Mouse (Mus musculus) ES-E14 (cell line): ENCODE measurements around the gene Agap2. TPM values are rescaled to one million over a fixed set of nuclear protein-coding genes. Genes with fewer than 3 reads are reported as not detected.

ENCODE experiments used
- DNase-seq: peaks from one replicate; pipeline ENCODE4 v3.0.0-alpha.2; 2013; ENCODE audit warnings: low read depth, low spot score
- H3K27ac ChIP-seq: 2 replicates; pipeline ENCODE4 v1.5.1; 2012; ENCODE audit warnings: low read depth, mild to moderate bottlenecking, low read length, moderate library complexity, mixed read lengths; ENCODE audit not compliant: poor library complexity, insufficient read depth, severe bottlenecking
- H3K36me3 ChIP-seq: 2 replicates; pipeline ENCODE4 v1.6.1; 2012; ENCODE audit warnings: mild to moderate bottlenecking, low read length, moderate library complexity, mixed read lengths; ENCODE audit not compliant: control insufficient read depth, poor library complexity, insufficient read depth, severe bottlenecking
- H3K4me1 ChIP-seq, 2 experiments: fragments of 150-350 bp in 1 of 2; sonication (generic) in 1 of 2; 2 replicates each; pipeline ENCODE4 v1.6.1; 2012; ENCODE audit warnings: low read length in 2 of 2, mild to moderate bottlenecking in 1 of 2, mixed read lengths in 1 of 2; ENCODE audit not compliant: control insufficient read depth in 2 of 2, insufficient read depth in 2 of 2, poor library complexity in 1 of 2
- H3K4me3 ChIP-seq, 2 experiments: fragments of 150-350 bp in 1 of 2; sonication (generic) in 1 of 2; 2 replicates each; pipeline ENCODE4 v1.5.1; 2012; ENCODE audit warnings: low read length in 2 of 2, low read depth in 1 of 2, mild to moderate bottlenecking in 1 of 2, mixed read lengths in 1 of 2; ENCODE audit not compliant: insufficient read depth in 1 of 2, poor library complexity in 1 of 2, severe bottlenecking in 1 of 2
- H3K9ac ChIP-seq: 2 replicates; pipeline ENCODE4 v1.6.1; 2012; ENCODE audit warnings: low read depth, mild to moderate bottlenecking, low read length, mixed read lengths; ENCODE audit not compliant: poor library complexity, insufficient read depth, severe bottlenecking
- H3K9me3 ChIP-seq: fragments of 150-350 bp; sonication (generic); 2 replicates; pipeline ENCODE4 v1.6.1; 2012; ENCODE audit warnings: low read depth, mild to moderate bottlenecking, low read length; ENCODE audit not compliant: control insufficient read depth, insufficient read depth
- CHD2 ChIP-seq: IDR thresholded peaks from 2 replicates; pipeline ENCODE4 v1.6.1; 2014; ENCODE audit warnings: mild to moderate bottlenecking, low read depth, low read length, inconsistent platforms
- HCFC1 ChIP-seq: IDR thresholded peaks from 2 replicates; pipeline ENCODE4 v1.6.1; 2012; ENCODE audit warnings: low read length, inconsistent platforms, borderline replicate concordance; ENCODE audit not compliant: insufficient read depth
- MAFK ChIP-seq: IDR thresholded peaks from 2 replicates; pipeline ENCODE4 v1.6.1; 2014; ENCODE audit warnings: mild to moderate bottlenecking, low read depth, low read length, inconsistent platforms; ENCODE audit not compliant: insufficient read depth
- ZC3H11A ChIP-seq: IDR thresholded peaks from 2 replicates; pipeline ENCODE4 v1.6.1; 2012; ENCODE audit warnings: low read depth, mild to moderate bottlenecking, inconsistent platforms, low read length, borderline replicate concordance
- ZNF384 ChIP-seq: IDR thresholded peaks from 2 replicates; pipeline ENCODE4 v1.6.1; 2012; ENCODE audit warnings: low read depth, low read length, inconsistent platforms
- in situ Hi-C, 2 experiments: fragments of 600-800 bp; cut with MboI; formaldehyde crosslinking; loops; one replicate each; pipeline ENCODE4 v1.15.1; 2025; ENCODE audit warnings: low sequenced_read_pairs in 2 of 2, inconsistent platforms in 1 of 2; ENCODE audit not compliant: unreplicated experiment in 2 of 2
- total RNA-seq: library from RNA; depleted of rRNA; stranded (reverse); fragments of 300-350 nt; gene quantifications from 2 replicates; pipeline ENCODE4 v1.2.3, GENCODE M21; 2012

Agap2 gene
- total RNA-seq, 1 experiment = 1.4 TPM

GRCm38 (mm10) chr10:127107563-127108261 is 32.6 kb downstream of the Agap2 start:
- Histone ChIP-seq H3K4me1 (peaks cover 0 to 7% of the 10 kb centered on the region in 2 experiments; a peak in 3 of 4 replicates), H3K9ac (no peak overlapping the region), H3K36me3 (no peaks in the 10 kb centered on the region), H3K9me3 (no peaks in the 10 kb centered on the region), H3K4me3 (no peak overlapping the region), H3K27ac (no peak overlapping the region)
- in situ Hi-C loops = no loop called here
- TF ChIP-seq CHD2 = no peak
- no peak for TF ChIP-seq ZNF384
- no peak for TF ChIP-seq MAFK
- no peak for TF ChIP-seq HCFC1
- TF ChIP-seq ZC3H11A = no peak
- DNase-seq = no peak

GRCm38 (mm10) chr10:127108262-127108583 is 33.1 kb downstream of the Agap2 start:
- peaks cover 0 to 10% of the 10 kb centered on the region in 2 experiments; a peak in 3 of 4 replicates for H3K4me1 ChIP-seq
- no peak overlapping the region for H3K4me3 ChIP-seq
- H3K36me3 ChIP-seq = no peaks in the 10 kb centered on the region
- DNase-seq = no peak
- in situ Hi-C loops = no loop called here
- H3K27ac ChIP-seq = no peak overlapping the region
- TF ChIP-seq CHD2 = no peak
- TF ChIP-seq ZNF384 = no peak
- TF ChIP-seq ZC3H11A = no peak
- TF ChIP-seq HCFC1 = no peak
- no peak for TF ChIP-seq MAFK
- H3K9me3 ChIP-seq = no peaks in the 10 kb centered on the region
- H3K9ac ChIP-seq = no peak overlapping the region

- no peak overlapping the region for H3K27ac ChIP-seq
- no peak overlapping the region for H3K9ac ChIP-seq
- in situ Hi-C loops = no loop called here
- H3K4me3 ChIP-seq = no peak overlapping the region
- H3K4me1 ChIP-seq = peaks cover 0 to 10% of the 10 kb centered on the region in 2 experiments; a peak in 2 of 4 replicates
- H3K9me3 ChIP-seq = no peaks in the 10 kb centered on the region
- peaks cover 6% of the 10 kb centered on the region; the same call in 1 of the 2 replicates for H3K36me3 ChIP-seq
- TF ChIP-seq MAFK (no peak), HCFC1 (no peak), ZNF384 (no peak), CHD2 (no peak), ZC3H11A (no peak)
- no peak for DNase-seq
These were observed 36.2 kb downstream of the Agap2 start for GRCm38 (mm10) chr10:127111001-127111887.

- H3K36me3 ChIP-seq = peaks cover 9% of the 10 kb centered on the region; the same call in 1 of the 2 replicates
- DNase-seq = no peak
- H3K4me3 ChIP-seq = no peak overlapping the region
- TF ChIP-seq HCFC1 (no peak), MAFK (no peak), ZC3H11A (no peak), ZNF384 (no peak), CHD2 (no peak)
- in situ Hi-C loops = no loop called here
- no peak overlapping the region for H3K9ac ChIP-seq
- H3K27ac ChIP-seq = no peak overlapping the region
- no peaks in the 10 kb centered on the region for H3K9me3 ChIP-seq
- H3K4me1 ChIP-seq = peaks cover 0 to 10% of the 10 kb centered on the region in 2 experiments; a peak in 2 of 4 replicates
These were observed 39.3 kb downstream of the Agap2 start for GRCm38 (mm10) chr10:127114408-127114807.
